Mouse (Mus musculus) C2C12 (cell line): ENCODE data around the gene Cdkn1a.

ENCODE experiments used
- CEBPB ChIP-seq: IDR thresholded peaks from one replicate; pipeline ENCODE4 v1.6.1; 2011; ENCODE audit warnings: low read depth, mild to moderate bottlenecking, control low read depth, moderate library complexity
- CTCF ChIP-seq: IDR thresholded peaks from one replicate; pipeline ENCODE4 v1.5.1; 2011; ENCODE audit not compliant: control insufficient read depth, insufficient read depth, insufficient read length
- FOSL1 ChIP-seq: IDR thresholded peaks from one replicate; pipeline ENCODE4 v1.8.0; 2011; ENCODE audit warnings: mild to moderate bottlenecking, low read length; ENCODE audit not compliant: poor library complexity, insufficient read depth, severe bottlenecking
- MAX ChIP-seq: IDR thresholded peaks from one replicate; pipeline ENCODE4 v1.6.1; 2011; ENCODE audit warnings: mild to moderate bottlenecking, control low read depth

DNA sequence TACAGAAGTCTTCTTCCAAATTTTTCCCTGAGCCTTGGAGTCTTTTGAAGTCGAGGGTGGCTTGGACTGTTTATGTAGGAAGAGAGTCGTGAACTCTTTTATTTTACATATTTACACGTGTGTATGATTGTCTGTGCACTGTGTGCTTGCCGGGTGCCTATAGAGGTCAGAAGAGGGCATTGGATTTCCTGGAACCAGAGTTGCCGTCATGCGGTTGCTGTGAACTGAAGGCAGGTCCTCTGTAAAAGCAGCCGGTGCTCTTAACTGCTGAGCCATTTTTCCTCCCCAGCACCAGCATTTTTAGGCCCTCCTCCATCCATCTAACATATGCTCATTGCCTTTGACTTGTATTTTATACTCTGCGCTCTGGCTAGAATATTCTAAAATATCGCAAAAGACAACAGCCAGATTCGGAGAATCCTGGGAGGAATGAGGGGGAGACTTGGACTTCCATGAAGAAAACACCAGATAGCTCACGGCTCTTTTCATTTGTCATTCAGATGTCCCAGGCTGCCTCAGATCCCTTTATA lies 33.4 kb upstream of the Cdkn1a start:
- no peak for TF ChIP-seq CTCF
- no peak for TF ChIP-seq FOSL1
- TF ChIP-seq CEBPB: no peak
- no peak for TF ChIP-seq MAX
